Mouse (Mus musculus): ENCODE measurements around the gene Psmd4. TPM values are rescaled to one million over a fixed set of nuclear protein-coding genes. Genes with fewer than 3 reads are reported as not detected.
A peak's percentile ranks its signal among the peaks of the same experiment; 100 is the strongest.
"Not testable (repeated sequence)": the region's sequence is repeated elsewhere in the genome, so short reads cannot be mapped to it uniquely, and the experiment has no call there.

Psmd4 gene
- total RNA-seq, 2 experiments from 2014 or later = 178 to 188 TPM

- no peak for DNase-seq
- intact Hi-C loops (cut with DNase I) = no loop called here
Observed at GRCm38 (mm10) chr3:95027701-95028100, 14.7 kb downstream of the Psmd4 start.

DNA sequence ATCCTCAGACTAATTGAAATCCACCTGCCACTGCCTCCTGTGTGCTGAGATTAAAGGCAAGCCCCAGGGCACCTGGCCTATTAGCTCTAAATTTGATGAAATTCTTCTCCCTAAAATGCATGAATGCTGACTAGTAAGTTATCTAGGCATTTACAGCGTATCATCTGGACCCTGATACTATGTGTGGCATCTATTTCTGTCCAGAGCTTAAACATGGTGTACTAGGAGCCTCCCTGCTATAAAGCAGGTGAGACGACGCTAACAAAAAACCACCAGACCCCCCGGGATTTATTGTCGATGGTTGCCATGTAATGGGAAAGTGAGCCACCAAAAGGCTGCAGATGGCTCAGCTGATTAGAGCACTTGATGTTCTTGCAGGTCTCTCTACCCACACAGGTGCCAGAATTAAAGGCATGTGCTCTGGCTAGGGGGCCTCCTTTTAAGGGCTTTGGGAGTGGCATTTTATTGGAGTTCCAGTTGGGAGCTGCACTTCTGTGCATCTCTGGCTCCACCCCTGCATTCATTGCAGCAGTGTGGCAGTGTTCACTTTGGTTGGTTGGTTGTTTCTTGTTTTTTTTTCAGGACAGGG lies 15.3 kb downstream of the Psmd4 start:
- no peak for DNase-seq
- intact Hi-C loops (cut with DNase I) = no loop called here

- DNase-seq = no peak
- intact Hi-C loops (cut with DNase I) = no loop called here
Observed at GRCm38 (mm10) chr3:95025202-95025601, 17.2 kb downstream of the Psmd4 start.

- no peak for DNase-seq
- intact Hi-C loops (cut with DNase I) = no loop called here
Observed at GRCm38 (mm10) chr3:95024551-95024950, 17.9 kb downstream of the Psmd4 start.

DNA sequence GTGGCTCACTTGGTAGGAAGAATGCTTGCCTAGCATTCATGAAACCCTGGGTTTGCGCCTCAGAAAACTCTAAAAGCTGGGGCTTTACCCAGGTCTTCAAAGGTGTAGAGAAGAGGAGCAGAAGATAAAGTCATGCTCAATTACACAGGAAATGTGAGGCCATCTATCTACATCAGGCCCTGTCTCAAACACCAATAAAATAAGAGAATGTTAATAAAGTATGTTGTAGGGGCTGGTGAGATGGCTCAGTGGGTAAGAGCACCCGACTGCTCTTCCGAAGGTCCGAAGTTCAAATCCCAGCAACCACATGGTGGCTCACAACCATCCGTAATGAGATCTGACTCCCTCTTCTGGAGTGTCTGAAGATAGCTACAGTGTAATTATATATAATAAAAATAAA lies 21.5 kb downstream of the Psmd4 start:
- DNase-seq; intact Hi-C loops (cut with DNase I): not testable (repeated sequence)

GRCm38 (mm10) chr3:95018741-95019140 lies 23.7 kb downstream of the Psmd4 start:
- intact Hi-C loops (cut with DNase I) = no loop called here

DNA sequence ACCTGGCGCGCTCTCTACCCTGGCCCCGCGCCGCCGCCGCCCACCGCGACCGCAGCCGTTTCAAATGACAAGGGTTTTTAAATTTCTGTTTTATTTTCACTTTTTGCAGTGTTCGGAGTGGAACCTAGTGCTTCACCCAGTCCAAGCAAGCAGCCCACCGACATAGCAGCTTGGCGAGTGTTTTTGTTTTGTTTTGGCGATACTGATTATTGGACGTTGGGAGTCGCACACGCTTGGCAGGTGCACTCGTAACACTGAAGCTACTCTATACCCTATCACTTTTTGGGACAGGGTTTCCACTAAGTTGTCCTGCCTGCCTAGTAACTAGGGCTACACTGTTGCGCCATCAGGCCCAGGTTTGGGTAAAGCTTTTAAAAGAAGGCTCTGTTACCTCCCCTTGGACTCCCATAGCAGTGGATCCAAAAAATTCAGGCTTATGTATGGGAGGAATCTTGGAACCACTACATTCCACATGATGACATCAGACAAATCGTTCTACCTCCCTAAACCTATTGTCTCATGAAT lies 25.8 kb downstream of the Psmd4 start:
- intact Hi-C loops (cut with DNase I) = no loop called here
- DNase-seq = no peak

More at GRCm38 (mm10) chr3:95018741-95019140, 23.7 kb downstream of the Psmd4 start:
- DNase-seq = no peak

GRCm38 (mm10) chr3:95015891-95016531 lies 26.4 kb downstream of the Psmd4 start:
- intact Hi-C loops (cut with DNase I) = no loop called here
- peak; percentile 89 to 91 for DNase-seq

- intact Hi-C loops (cut with DNase I) = no loop called here
- DNase-seq = peak; percentile 99 to 100
Observed at GRCm38 (mm10) chr3:95015337-95015872, 27.0 kb downstream of the Psmd4 start, which contains the start of gene Zfp687. Gene Zfp687, minus strand, starts transcription at chr3:95015448.

DNA sequence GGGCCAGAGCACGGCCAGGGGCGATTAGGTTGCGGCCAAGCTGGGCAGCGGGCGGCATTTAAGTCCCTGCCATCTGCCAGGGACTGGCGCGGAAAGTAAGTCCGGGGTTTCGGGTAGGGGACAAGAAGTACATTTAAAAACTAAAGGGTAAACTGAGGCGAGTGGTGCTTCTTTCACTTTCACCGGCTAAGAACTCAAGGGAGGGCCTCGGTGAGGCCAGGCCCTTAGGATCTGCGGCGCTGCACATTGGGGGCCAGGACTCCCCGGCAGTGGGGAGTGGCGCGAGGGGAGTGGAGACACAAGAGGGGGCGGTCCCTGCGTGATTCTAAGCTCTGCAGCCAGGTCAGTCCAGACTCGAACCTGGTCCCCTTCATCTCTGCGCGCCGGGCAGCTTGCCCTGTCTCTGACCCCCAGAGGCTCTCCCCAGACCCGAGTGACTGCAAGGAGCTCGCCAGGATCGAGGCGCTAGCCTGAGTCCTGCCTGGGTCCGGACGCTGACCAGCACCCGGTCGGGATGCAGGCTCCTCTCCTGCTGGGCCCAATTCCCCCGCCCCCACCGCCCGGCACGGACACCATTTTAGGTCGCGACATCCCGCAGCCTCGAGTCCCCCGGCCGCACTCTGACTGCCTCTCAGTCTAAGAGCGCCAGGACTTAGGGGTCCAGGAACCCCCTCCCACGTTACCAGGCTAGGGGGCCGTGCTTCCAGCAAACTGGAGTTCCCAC lies 27.8 kb downstream of the Psmd4 start:
- intact Hi-C loops (cut with DNase I) = no loop called here
- DNase-seq = peak; percentile 26 to 55

GRCm38 (mm10) chr3:95013699-95014427 lies 28.6 kb downstream of the Psmd4 start:
- no peak for DNase-seq
- intact Hi-C loops (cut with DNase I) = no loop called here

DNA sequence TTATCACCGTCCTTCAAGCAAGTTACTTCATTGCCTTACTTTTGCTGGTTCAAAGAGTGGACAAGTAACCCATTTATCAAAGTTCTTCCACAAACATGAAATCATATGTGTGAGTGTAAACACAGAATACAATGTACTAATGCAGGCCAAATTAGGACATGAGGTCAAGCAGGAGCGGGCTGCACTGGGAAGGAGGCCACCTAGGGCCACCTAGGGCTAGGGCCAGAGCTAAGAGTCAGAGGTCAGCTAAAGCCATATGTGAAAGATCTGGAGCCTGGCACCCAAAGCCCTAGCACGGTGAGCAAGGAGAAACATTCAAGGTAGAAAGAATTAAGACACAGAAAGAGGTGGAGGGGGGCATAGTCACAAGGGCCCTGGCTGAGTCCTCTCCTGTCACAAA lies 29.4 kb downstream of the Psmd4 start:
- no peak for DNase-seq

GRCm38 (mm10) chr3:95010396-95010795 lies 32.0 kb downstream of the Psmd4 start:
- intact Hi-C loops (cut with DNase I) = no loop called here
- DNase-seq = no peak

More for the DNA sequence above, 29.4 kb downstream of the Psmd4 start:
- intact Hi-C loops (cut with DNase I) = no loop called here

- no peak for DNase-seq
- intact Hi-C loops (cut with DNase I) = no loop called here
Observed at GRCm38 (mm10) chr3:95007706-95008105, 34.7 kb downstream of the Psmd4 start.

- intact Hi-C loops (cut with DNase I) = no loop called here
- DNase-seq = no peak
Observed at GRCm38 (mm10) chr3:95005651-95006050, 36.8 kb downstream of the Psmd4 start.

DNA sequence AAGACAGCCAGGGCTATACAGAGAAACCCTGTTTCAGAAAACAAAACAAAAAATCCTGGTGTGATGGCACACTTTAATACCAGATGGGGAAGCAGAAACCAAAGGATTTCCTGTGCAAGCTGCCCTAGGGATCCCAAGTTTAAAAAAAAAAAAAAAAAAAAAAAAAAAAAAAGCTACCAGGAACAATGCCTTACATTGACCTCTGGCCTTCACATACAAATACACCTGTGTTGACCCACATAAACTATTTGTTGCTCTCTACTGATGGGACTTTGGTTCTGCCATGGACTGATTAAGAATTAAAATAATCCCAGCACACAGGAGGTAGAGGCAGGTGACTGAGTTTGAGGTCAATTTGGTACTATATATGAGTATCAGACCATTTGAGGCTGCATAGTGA lies 39.1 kb downstream of the Psmd4 start:
- no peak for DNase-seq
- intact Hi-C loops (cut with DNase I) = no loop called here

GRCm38 (mm10) chr3:95002569-95002968 lies 39.8 kb downstream of the Psmd4 start:
- DNase-seq = no peak
- intact Hi-C loops (cut with DNase I) = no loop called here

GRCm38 (mm10) chr3:94996946-94997345 lies 45.5 kb downstream of the Psmd4 start:
- peak in 1 of 2 experiments; percentile 73 for DNase-seq
- intact Hi-C loops (cut with DNase I) = loop anchor here (1.0 to 10.0 kb wide), 2 partner anchors 50 to 112 kb away; partner anchors contain the start of gene Psmb4

DNA sequence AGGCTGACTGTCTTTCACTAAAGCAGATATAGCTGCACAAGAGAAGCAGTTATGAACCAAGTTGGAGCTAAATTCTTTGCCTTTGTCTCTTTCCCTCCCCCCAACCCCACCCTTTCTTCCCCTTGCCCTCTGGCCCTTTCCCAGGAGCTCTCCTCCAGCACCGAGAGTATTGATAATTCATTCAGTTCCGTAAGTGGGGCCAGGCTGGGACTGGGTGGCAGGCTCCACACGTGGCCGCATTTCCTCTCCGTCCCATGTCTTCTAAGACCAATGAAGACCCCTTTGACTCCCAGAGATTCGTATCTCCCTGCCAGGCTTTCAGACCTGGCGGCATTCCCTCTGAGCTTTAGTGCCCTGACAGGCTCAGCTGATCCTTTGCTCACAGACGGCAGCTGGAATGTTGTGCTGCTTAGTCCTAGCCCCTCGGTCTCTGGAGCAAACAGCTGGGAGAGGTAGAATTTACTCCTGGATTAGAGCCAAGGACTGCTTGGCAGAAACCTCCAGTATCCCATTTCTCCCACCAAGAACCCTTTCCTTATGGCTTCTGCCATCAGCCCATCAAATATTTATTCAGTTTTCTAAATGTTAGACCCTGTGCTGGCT lies 53.2 kb downstream of the Psmd4 start:
- peak in 1 of 2 experiments; percentile 29 for DNase-seq
- intact Hi-C loops (cut with DNase I) = no loop called here

GRCm38 (mm10) chr3:94987578-94987977 lies 54.8 kb downstream of the Psmd4 start:
- intact Hi-C loops (cut with DNase I) = no loop called here
- DNase-seq = peak; percentile 41 to 64

Data from gastrocnemius, postnatal 36 days (tissue).